Mouse (Mus musculus) WW6 (cell line): ENCODE data around the gene Fbxo21.

ENCODE experiments used
- DNase-seq: peaks from one replicate; pipeline ENCODE4 v3.0.0-alpha.2; 2013; ENCODE audit warnings: low read depth, low spot score

Fbxo21 gene

DNA sequence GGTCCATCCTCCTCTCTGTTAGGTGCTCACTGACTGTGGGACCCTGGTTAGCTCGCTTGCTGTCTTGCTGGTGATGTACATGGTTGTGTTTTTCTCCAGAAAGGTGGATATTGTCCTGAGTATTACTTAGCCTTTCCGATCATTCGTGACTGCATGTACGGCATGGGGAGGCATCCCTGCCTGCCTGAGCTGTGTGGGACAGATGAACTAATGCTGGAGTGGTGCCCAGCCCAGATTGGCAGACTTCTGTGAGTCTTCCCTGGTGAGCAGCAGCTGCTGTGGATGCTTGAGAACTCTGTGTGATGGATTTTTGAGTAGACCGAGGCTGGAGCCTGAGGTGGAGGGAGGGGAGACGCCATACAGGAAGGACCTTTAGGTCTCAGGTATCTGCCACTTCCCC is 68.4 kb downstream of the Fbxo21 start:
- no peak for DNase-seq

GRCm38 (mm10) chr5:118045385-118045784 is 68.9 kb downstream of the Fbxo21 start:
- DNase-seq, result no peak

DNA sequence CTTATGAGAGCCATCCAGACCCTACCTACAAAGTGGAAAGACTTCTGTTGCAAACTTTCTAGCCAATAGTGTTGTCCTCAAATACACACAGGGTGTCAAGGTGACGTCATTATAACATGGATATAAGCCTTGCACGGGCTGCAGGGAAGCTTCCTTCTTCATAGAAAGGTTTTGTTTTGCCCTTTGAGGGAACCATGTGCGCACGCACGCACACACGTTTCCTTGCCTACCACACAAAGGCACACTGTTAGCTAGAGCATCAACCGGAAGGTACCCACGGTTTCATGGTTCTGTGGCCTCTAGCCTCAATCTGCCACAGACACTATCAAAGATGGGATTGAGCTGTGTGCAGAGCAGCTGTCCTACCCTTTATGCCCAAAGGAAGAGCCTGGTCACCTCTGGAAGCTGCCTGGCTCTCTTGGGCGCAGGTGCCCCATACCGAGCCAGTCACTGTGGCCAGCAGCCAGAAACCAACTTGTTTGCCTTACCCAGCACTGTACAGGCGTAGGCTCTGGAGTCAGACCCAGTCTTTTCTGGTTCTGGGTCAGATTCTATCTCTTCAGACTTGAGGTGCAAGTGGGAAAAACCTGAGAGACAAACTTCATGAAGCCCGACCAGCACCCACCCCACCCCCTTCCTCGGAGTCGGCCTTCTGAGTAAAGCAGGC is 70.7 kb downstream of the Fbxo21 start:
- DNase-seq, result no peak

DNA sequence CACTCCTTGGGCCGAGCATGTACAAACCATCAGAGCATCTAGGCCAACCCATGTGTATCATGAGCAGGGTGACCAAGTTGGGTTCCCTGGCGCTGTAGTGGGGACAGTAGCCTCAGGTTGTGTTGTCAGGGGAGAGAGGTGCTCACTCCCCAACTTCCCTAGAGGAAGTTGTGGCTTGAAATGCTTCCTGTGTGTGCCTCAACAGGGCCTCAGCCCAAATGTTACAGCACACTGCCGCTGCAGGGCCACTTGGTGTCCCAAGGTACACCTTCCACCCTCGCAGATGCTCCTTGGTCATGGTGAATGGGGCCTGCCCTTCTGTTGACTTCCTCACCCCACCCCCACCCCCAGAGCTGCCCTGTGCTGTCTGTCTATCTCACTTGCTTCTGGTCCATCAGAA is 71.9 kb downstream of the Fbxo21 start:
- no peak for DNase-seq

GRCm38 (mm10) chr5:118048928-118049327 is 72.4 kb downstream of the Fbxo21 start:
- no peak for DNase-seq

- DNase-seq, result no peak
Measured at GRCm38 (mm10) chr5:118050743-118051142, 74.2 kb downstream of the Fbxo21 start.

GRCm38 (mm10) chr5:118051981-118052662 is 75.6 kb downstream of the Fbxo21 start:
- DNase-seq, result no peak

DNA sequence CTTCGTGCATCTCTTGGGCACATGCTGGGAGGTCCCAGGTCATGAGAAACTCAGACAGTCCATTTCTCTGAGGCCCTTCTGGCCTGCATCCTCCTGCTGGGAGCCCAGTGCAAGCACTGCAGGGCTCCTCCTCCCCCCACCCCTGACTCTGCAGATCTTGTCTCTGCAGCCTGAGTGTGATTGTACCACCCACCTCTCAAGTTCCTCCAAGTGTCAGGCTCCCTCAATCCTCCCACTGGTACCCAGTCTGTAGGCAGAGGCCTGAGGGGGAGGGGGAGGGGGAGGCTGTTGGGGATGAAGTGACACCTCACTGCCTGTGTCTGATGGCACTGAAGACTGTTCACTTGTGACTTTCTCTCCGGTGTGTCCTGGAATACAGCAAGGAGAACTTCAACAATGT is 76.7 kb downstream of the Fbxo21 start:
- DNase-seq, result no peak

DNA sequence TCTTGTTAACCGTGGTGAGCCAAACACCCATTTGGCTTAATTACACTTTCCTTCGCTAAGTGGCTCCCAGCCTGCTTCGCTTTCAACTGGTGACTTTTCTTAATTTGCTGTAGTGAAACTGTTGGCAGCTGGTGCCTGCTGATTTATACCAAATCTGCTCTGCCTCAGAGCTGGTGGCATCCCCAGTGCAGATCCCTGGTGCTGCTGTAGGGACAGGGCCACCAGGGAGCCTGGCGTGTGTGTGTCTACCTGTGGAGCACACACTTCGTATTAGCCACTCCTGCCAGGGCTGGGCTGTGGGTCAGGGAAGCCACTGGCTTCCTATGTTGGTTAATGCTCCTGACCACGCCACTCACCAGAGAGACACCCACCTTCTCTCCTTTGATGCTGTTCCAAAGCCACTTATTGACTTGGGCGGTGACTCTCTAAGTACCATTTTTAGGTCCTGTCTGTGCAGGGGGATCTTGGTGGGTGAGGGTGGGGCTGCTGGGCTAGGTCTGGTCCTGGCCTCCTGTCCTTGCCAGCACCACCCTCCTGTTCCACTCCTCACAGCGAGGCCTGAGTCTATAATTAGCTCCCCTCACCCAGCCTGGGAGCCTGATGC is 81.1 kb downstream of the Fbxo21 start:
- DNase-seq, result no peak

DNA sequence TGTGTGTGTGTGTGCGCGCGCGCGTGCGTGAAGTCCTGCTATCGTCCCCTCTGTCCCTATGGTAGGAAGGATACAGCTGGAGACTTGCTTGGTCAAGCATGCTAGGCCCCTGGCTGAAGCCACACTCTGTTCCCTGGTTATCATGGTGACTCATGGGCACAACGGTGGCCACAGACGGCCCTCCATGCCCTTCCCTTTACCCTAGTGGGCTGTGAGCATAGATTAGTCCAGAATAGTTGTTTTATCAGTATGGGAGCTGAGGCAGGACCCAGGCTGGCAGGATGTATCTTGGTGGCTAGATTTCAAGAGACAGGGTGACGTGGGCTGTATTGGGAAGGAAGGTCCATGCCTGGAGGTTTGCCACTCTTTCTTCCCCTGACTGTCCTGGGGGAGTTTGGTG is 82.3 kb downstream of the Fbxo21 start:
- no peak for DNase-seq

GRCm38 (mm10) chr5:118059646-118060045 is 83.1 kb downstream of the Fbxo21 start:
- no peak for DNase-seq
